Mouse (Mus musculus) forebrain, embryonic 13.5 days (tissue): ENCODE data around the gene Usp32. TPM values are rescaled to one million over a fixed set of nuclear protein-coding genes. Genes with fewer than 3 reads are reported as not detected.
"Not testable (repeated sequence)": the region's sequence is repeated elsewhere in the genome, so short reads cannot be mapped to it uniquely, and the experiment has no call there.

Source experiments
- ATAC-seq: fragments of 200-750 bp; cut with Nextera tagmentation; 2 replicates; pipeline ENCODE4 v1.8.0; 2017
- H3K27ac ChIP-seq: fragments of 300-500 bp; sonication (generic); 2 replicates; pipeline ENCODE4 v1.5.1; 2015; ENCODE audit warnings: inconsistent platforms, mild to moderate bottlenecking, moderate library complexity
- H3K27me3 ChIP-seq: fragments of 300-500 bp; sonication (generic); 2 replicates; pipeline ENCODE4 v1.6.1; 2015; ENCODE audit warnings: mild to moderate bottlenecking, inconsistent platforms
- H3K36me3 ChIP-seq: fragments of 300-500 bp; sonication (generic); 2 replicates; pipeline ENCODE4 v1.6.1; 2015; ENCODE audit warnings: mild to moderate bottlenecking, inconsistent platforms; ENCODE audit not compliant: poor library complexity, severe bottlenecking
- H3K4me1 ChIP-seq: fragments of 300-500 bp; sonication (generic); 2 replicates; pipeline ENCODE4 v1.6.1; 2015; ENCODE audit warnings: inconsistent platforms
- H3K4me2 ChIP-seq: fragments of 300-500 bp; sonication (generic); 2 replicates; pipeline ENCODE4 v1.6.1; 2015; ENCODE audit warnings: inconsistent platforms, mild to moderate bottlenecking, moderate library complexity
- H3K4me3 ChIP-seq: fragments of 300-500 bp; sonication (generic); 2 replicates; pipeline ENCODE4 v1.5.1; 2015; ENCODE audit warnings: mild to moderate bottlenecking, inconsistent platforms
- H3K9ac ChIP-seq: fragments of 300-500 bp; sonication (generic); 2 replicates; pipeline ENCODE4 v1.6.1; 2015; ENCODE audit warnings: mild to moderate bottlenecking, inconsistent platforms
- H3K9me3 ChIP-seq: fragments of 300-500 bp; sonication (generic); replicated peaks from 2 replicates; pipeline ENCODE4 v1.6.1; 2016; ENCODE audit warnings: inconsistent platforms
- WGBS: fragments of 180-500 bp; shearing (Covaris S2); methylation state at CpG from one replicate; pipeline ENCODE4 v1.1.7; 2015; 5-methylcytosine and 5-hydroxymethylcytosine counted together
- polyA plus RNA-seq: library from polyadenylated mRNA; unstranded; fragments of >200 nt; fragmentation: Nextera tagmentation; extraction: Ambion mirVana; gene quantifications from 2 replicates; pipeline ENCODE4 v1.2.1, GENCODE M21; 2015

The Usp32 gene
- polyA plus RNA-seq, 1 experiment from 2014 or later, result 7.8 TPM

GRCm38 (mm10) chr11:85167503-85167902, 27.5 kb upstream of the Usp32 start:
- Histone ChIP-seq H3K9ac (no peak overlapping the region), H3K4me1 (peaks cover 11% of the 10 kb centered on the region), H3K9me3 (no peaks in the 10 kb centered on the region), H3K27me3 (no peaks in the 10 kb centered on the region), H3K4me2 (no peak overlapping the region), H3K36me3 (no peaks in the 10 kb centered on the region), H3K4me3 (no peak overlapping the region), H3K27ac (no peak overlapping the region)
- WGBS, result 83% methylated on average over 1 of the region's 1 CpGs
- no peak for ATAC-seq

GRCm38 (mm10) chr11:85164371-85164770, 24.4 kb upstream of the Usp32 start:
- Histone ChIP-seq H3K9me3 (no peaks in the 10 kb centered on the region), H3K9ac (no peak overlapping the region), H3K4me1 (no peaks in the 10 kb centered on the region), H3K4me2 (no peak overlapping the region), H3K27ac (no peak overlapping the region), H3K36me3 (no peaks in the 10 kb centered on the region), H3K4me3 (no peak overlapping the region), H3K27me3 (no peaks in the 10 kb centered on the region)
- no peak for ATAC-seq

GRCm38 (mm10) chr11:85163014-85163413, 23.1 kb upstream of the Usp32 start:
- not testable (repeated sequence) for H3K36me3 ChIP-seq, H3K9me3 ChIP-seq, H3K9ac ChIP-seq, H3K27ac ChIP-seq, H3K4me2 ChIP-seq, H3K4me1 ChIP-seq, ATAC-seq, H3K27me3 ChIP-seq, H3K4me3 ChIP-seq
- WGBS, result 68% methylated on average over 1 of the region's 1 CpGs

GRCm38 (mm10) chr11:85157301-85157700, 17.3 kb upstream of the Usp32 start:
- no peak overlapping the region for H3K4me2 ChIP-seq
- H3K4me3 ChIP-seq, result no peak overlapping the region
- WGBS, result 80% methylated on average over 2 of the region's 2 CpGs
- H3K36me3 ChIP-seq, result no peaks in the 10 kb centered on the region
- H3K9me3 ChIP-seq, result no peaks in the 10 kb centered on the region
- ATAC-seq, result no peak
- no peaks in the 10 kb centered on the region for H3K27me3 ChIP-seq
- no peaks in the 10 kb centered on the region for H3K4me1 ChIP-seq
- no peak overlapping the region for H3K9ac ChIP-seq
- H3K27ac ChIP-seq, result no peak overlapping the region

GRCm38 (mm10) chr11:85152256-85152930, 12.4 kb upstream of the Usp32 start:
- H3K27me3 ChIP-seq, result no peaks in the 10 kb centered on the region
- H3K9me3 ChIP-seq, result no peaks in the 10 kb centered on the region
- no peaks in the 10 kb centered on the region for H3K4me1 ChIP-seq
- no peak overlapping the region for H3K9ac ChIP-seq
- WGBS, result 92% methylated on average over 2 of the region's 2 CpGs
- no peak overlapping the region for H3K4me3 ChIP-seq
- no peak overlapping the region for H3K27ac ChIP-seq
- no peak for ATAC-seq
- no peaks in the 10 kb centered on the region for H3K36me3 ChIP-seq
- H3K4me2 ChIP-seq, result no peak overlapping the region

GRCm38 (mm10) chr11:85138776-85139474, 1.0 kb downstream of the Usp32 start:
- Histone ChIP-seq H3K9me3 (no peaks in the 10 kb centered on the region), H3K9ac (peak overlapping the region; percentile 88), H3K4me3 (peak overlapping the region; percentile 85), H3K4me1 (peaks cover 23% of the 10 kb centered on the region), H3K27me3 (no peaks in the 10 kb centered on the region), H3K4me2 (peak overlapping the region; percentile 66), H3K27ac (peak overlapping the region; percentile 83), H3K36me3 (no peaks in the 10 kb centered on the region)
- no peak for ATAC-seq
- WGBS, result 1% methylated on average over 17 of the region's 17 CpGs

GRCm38 (mm10) chr11:85131542-85131941, 8.4 kb downstream of the Usp32 start:
- Histone ChIP-seq H3K27me3 (no peaks in the 10 kb centered on the region), H3K4me2 (no peak overlapping the region), H3K27ac (no peak overlapping the region), H3K36me3 (no peaks in the 10 kb centered on the region), H3K9me3 (no peaks in the 10 kb centered on the region), H3K4me3 (no peak overlapping the region), H3K9ac (no peak overlapping the region), H3K4me1 (no peaks in the 10 kb centered on the region)
- 84% methylated on average over 2 of the region's 2 CpGs for WGBS
- ATAC-seq, result no peak

- no peaks in the 10 kb centered on the region for H3K27me3 ChIP-seq
- no peak overlapping the region for H3K9ac ChIP-seq
- no peak overlapping the region for H3K4me2 ChIP-seq
- WGBS, result 92% methylated on average over 1 of the region's 1 CpGs
- H3K4me1 ChIP-seq, result no peaks in the 10 kb centered on the region
- H3K9me3 ChIP-seq, result no peaks in the 10 kb centered on the region
- no peak overlapping the region for H3K27ac ChIP-seq
- H3K36me3 ChIP-seq, result no peaks in the 10 kb centered on the region
- ATAC-seq, result no peak
- H3K4me3 ChIP-seq, result no peak overlapping the region
These were observed 11.1 kb downstream of the Usp32 start for GRCm38 (mm10) chr11:85128883-85129282.

- H3K27me3 ChIP-seq, result no peaks in the 10 kb centered on the region
- WGBS, result 89% methylated on average over 2 of the region's 2 CpGs
These were observed 13.5 kb downstream of the Usp32 start for GRCm38 (mm10) chr11:85126257-85127102.

GRCm38 (mm10) chr11:85123267-85123992, 16.5 kb downstream of the Usp32 start:
- Histone ChIP-seq H3K9ac (no peak overlapping the region), H3K27me3 (no peaks in the 10 kb centered on the region), H3K4me3 (no peak overlapping the region), H3K27ac (no peak overlapping the region), H3K4me1 (no peaks in the 10 kb centered on the region), H3K4me2 (no peak overlapping the region), H3K36me3 (no peaks in the 10 kb centered on the region), H3K9me3 (no peaks in the 10 kb centered on the region)
- ATAC-seq, result no peak
- WGBS, result 86% methylated on average over 3 of the region's 3 CpGs

More at GRCm38 (mm10) chr11:85126257-85127102, 13.5 kb downstream of the Usp32 start:
- H3K9me3 ChIP-seq, result no peaks in the 10 kb centered on the region
- H3K9ac ChIP-seq, result no peak overlapping the region
- H3K4me3 ChIP-seq, result no peak overlapping the region
- no peak overlapping the region for H3K4me2 ChIP-seq
- no peak overlapping the region for H3K27ac ChIP-seq
- no peaks in the 10 kb centered on the region for H3K36me3 ChIP-seq
- no peak for ATAC-seq
- no peaks in the 10 kb centered on the region for H3K4me1 ChIP-seq

GRCm38 (mm10) chr11:85122073-85122472, 17.9 kb downstream of the Usp32 start:
- H3K27ac ChIP-seq, result no peak overlapping the region
- no peaks in the 10 kb centered on the region for H3K4me1 ChIP-seq
- no peaks in the 10 kb centered on the region for H3K9me3 ChIP-seq
- no peak overlapping the region for H3K9ac ChIP-seq
- no peaks in the 10 kb centered on the region for H3K27me3 ChIP-seq
- 72% methylated on average over 1 of the region's 1 CpGs for WGBS
- ATAC-seq, result no peak
- H3K4me3 ChIP-seq, result no peak overlapping the region
- no peak overlapping the region for H3K4me2 ChIP-seq
- H3K36me3 ChIP-seq, result no peaks in the 10 kb centered on the region

GRCm38 (mm10) chr11:85117160-85117559, 22.8 kb downstream of the Usp32 start:
- Histone ChIP-seq H3K4me1 (no peaks in the 10 kb centered on the region), H3K4me3 (no peak overlapping the region), H3K36me3 (no peaks in the 10 kb centered on the region), H3K4me2 (no peak overlapping the region), H3K27ac (no peak overlapping the region), H3K27me3 (no peaks in the 10 kb centered on the region), H3K9me3 (no peaks in the 10 kb centered on the region), H3K9ac (no peak overlapping the region)
- ATAC-seq, result no peak
